Mouse (Mus musculus) neural tube, embryonic 10.5 days (tissue): ENCODE measurements at regions not wholly inside any gene's neighbourhood (a gene's known extent, or its start where the extent isn't known, plus 50 kb on each side); places are given as distances from the start of the nearest gene placed in this dataset.

Experiments
- DNase-seq: peaks from one replicate; pipeline ENCODE4 v3.0.0-alpha.2; 2017; ENCODE audit warnings: low spot score; ENCODE audit errors: extremely low spot score

DNA sequence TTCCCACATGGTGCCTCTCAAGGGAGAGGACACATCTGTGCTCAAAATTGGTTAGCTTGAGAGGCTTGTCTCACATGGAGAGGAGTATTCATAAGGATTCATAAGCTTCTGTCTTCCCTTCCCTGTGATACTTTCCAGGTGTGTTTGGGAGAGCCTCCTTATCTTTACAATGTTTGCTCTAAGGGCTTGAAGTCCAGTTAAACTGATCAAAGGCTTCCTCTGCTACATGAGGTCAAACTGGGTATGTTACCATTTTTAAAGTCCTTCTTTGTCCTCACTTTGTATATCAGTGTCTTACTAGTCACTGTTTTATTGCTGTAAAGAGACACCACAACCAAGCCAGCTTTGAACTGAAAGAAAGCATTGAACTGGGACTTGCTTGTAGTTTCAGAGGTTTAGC lies 98.1 kb upstream of the Mphosph6 start:
- no peak for DNase-seq

DNA sequence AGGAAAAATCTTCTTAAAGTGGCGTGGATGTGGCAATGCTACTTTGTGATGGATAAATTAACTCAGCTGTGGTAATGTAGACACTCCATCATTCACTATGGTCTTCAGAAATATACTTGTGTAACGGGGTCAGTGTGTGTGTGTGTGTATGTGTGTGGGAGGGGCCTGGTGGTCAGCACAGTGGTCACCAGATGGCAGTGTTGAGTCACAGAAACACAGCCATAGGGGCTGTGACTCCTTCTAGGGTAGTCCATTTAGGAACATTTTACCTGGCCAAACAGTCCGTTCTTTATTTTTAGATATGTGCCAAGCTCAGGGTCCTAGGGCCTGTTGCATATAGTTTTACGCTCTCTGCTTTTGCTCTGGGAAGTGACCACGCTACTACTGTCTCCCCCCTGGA lies 96.3 kb upstream of the Mphosph6 start:
- DNase-seq, result peak; percentile 45

DNA sequence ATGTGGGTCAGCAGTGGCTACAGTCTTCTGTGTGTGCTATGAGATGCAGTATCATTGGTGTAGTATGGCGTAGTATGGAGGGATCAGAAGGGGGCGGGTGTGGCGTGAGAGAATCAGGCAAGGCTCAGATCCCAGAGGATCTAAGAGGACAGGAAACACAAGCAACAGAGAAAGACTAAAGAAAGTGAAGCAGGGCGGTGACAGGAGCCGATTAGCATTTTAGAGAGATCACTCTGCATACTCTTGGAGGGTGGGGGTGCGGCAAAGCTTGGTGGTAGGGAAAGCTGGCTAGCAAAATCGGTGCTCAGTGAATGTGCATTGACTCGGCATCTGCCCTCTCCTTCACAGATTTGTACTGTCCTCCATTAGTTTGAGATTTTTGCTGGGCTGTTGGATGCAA lies 93.1 kb upstream of the Mphosph6 start:
- no peak for DNase-seq

DNA sequence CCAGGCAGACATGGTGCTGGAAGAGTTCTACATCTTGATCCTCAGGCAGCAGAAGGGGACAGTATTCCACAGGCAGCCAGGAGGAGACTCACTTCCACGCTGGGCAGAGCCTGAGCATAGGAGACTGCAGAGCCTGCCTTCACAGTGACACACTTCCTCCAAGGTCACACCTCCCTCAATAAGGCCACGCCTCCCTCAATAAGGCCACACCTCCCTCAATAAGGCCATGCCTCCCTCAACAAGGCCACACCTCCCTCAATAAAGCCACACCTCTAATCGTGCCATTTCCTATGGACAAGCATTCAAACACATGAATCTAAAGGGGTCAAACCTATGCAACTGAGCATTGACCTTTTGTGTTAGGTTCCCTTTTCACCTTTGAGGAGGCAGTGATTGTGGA lies 88.5 kb upstream of the Mphosph6 start:
- no peak for DNase-seq

DNA sequence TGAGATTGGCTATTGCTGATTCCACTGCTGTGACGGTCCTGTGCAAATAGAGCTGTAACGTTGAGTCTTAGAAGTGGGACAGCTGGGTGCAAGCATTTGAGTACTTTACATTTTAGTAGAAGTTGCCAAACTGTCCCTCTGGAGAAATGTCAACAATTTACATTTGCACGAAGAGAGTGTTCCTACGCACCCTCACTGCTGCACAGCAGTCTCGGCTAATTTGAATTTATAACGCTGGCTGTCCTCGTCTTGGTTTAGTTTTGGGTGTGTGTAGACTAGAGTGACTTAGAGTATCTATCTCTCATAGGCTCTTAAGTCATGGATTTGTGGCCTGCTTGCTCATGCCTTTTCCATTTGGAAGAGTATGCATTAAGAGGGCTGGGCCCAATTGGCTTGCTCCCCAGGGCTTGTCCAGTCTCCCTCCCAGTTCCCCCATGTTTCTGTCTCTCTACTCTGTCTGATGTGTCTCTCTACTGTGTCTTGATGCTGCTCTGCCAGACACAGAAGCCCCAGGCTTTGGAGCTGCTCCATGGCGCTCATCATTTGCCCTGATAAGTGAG lies 79.8 kb upstream of the Mphosph6 start:
- DNase-seq, result no peak

DNA sequence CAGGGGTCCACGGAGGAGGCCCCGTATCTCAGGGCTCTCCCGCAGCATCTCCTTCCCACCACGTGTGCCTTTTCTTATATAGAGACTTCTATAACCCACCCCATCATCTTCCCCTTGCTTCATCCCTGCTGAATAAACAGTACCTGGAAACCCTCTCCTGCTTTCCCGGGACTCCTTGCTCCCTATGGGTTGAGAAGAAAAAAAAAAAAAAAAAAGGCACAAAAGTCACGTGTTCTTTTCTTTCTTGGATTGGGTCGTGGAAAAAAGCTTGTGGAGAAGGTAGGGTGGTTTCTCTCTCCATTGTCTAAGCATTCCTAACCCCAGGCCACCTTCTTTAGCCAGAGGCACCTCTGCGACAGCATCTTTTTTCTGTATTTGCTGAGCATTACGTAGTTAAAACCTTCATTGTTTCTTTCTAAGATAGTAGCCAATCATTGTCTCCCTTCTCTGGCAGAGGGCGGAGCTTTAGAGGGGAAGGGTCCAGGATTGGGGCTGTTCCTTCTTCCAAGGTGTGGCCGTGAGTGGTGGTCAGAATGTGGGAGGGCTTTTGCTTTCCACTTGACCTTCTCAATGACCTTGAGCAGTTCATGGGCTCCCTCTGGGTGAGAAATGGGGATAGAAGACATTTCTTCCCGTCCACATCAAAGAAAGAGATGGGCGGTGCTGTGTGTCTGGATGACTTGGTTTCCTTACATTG lies 78.7 kb upstream of the Mphosph6 start:
- DNase-seq, result no peak

DNA sequence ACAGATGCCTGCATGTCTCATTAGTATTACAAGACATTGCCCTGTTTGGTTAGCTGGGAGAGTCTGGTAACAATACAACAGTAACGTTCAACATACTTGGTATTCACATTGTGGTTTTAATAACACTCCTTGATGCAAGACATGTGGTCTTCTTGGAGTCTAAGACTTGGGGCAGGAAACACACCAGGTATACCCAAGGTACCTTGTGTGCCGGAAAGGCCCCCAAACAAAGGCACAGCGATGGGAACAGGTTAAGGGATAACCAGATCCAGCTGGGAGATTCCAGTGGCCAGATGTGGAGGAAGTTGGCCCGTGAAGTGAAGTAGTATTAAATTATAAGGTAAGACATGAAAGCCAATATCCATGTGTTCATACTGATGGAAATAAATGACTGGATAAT lies 71.9 kb upstream of the Mphosph6 start:
- no peak for DNase-seq

DNA sequence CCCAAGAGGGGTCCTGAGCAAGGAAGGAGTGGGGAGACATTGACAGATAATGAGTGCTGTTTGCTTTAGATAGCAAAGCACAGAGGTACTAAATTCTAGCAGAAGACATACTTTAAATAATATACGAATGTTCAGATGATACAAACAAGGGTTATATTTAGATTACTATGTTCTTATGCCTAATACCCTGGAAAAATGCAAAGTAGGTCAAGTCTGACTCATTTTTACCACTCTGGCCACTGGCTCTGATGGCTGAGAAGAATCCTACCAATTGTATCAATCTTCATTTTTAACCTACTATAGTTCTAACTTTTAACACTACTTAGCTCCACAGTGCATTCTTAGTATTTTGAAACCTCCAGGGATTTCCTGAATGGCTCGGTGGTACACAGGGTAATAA lies 65.4 kb upstream of the Mphosph6 start:
- DNase-seq, result no peak

DNA sequence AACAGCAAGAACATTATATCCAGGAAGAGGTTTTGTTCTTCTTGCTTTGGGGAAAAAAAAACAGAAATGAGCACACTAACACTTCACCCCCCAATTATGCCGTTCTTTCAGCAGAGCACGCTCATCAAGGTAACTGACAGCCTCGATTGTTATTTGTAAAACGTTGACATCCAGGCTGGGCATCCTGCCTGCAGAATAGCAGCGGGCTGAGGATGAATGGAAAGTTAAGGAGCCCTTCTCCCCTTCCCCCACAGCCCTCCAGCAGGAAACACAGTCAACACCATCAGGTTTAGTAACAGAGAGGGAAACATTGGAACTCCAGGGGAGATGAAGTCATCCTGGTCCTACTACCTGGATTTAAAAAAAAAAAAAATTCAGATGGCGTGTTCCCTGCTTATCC lies 63.3 kb upstream of the Mphosph6 start:
- no peak for DNase-seq

DNA sequence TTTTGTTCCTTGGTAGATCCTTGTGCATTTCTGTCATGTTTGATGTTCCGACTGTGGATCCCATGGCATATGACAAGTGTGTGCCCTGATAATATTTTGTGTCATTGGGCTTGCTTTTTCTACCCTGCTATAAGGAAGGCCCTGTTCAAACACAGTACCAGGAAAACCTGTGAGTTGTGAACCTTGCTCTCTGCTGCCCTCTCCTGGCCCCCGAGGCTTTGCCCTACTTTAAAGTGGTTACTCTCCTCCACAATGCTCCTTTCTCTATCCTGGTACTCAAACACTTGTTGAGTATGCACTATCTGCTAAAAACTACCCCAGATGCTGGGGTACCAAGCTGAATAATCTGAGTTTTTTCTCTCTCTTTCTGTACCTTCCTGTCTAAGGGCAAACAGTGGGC lies 62.1 kb upstream of the Mphosph6 start:
- peak; percentile 73 for DNase-seq

DNA sequence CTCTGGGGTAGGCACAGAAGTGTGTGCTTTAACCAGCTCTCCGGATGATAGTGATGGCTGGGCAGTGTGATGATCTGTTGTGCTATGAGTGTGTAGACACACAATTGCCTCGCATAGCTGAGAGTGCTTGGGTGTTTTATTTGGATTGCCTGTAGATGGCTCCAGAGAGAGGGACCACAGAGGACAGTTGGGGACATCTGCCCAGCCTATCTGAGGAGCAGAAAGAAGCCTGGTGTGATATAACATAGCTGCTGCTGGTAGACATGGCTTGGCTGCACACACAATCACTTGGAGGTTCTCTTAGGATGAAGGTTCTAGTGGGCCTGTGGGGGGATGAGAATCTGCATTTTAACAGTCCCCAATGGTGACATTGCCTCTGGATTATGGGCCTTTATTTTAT lies 60.6 kb upstream of the Mphosph6 start:
- DNase-seq, result no peak

DNA sequence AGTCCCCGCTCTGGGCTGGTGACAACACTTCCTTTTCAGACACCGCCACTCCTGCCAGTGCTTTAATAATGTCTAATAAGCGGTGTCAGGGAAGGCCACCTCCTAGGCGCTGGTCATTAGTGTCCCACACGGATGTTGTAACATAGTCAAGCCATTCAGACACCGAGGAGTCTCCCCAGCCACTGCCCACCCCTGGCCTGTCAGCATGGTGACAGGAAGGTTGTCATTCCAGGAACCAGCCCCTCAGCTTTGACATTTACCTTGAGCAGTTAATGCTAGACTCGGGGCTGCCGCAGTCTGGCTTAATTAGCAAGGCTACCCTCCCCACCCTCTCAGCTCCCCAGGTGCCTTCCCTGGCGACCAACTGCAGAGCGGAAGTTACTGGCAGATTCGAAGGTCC lies 58.0 kb upstream of the Mphosph6 start:
- no peak for DNase-seq

DNA sequence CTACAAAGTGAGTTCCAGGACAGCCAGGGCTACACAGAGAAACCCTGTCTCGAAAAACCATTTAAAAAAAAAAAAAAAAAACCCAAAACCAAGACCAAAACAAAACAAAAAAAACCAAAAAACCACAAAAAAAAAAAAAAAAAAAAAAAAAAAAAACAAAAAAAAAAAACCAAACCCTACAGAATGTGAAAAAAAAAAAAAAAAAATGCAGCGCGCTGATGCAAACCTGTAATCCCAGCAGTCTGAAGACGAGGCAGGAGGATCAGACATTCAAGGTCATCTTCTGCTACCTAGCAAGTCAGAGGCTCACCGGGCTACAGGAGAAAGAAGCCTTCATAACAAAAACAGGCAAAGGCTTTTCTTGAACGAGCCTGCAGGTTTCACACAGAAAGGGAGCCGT lies 57.4 kb upstream of the Mphosph6 start:
- no peak for DNase-seq

DNA sequence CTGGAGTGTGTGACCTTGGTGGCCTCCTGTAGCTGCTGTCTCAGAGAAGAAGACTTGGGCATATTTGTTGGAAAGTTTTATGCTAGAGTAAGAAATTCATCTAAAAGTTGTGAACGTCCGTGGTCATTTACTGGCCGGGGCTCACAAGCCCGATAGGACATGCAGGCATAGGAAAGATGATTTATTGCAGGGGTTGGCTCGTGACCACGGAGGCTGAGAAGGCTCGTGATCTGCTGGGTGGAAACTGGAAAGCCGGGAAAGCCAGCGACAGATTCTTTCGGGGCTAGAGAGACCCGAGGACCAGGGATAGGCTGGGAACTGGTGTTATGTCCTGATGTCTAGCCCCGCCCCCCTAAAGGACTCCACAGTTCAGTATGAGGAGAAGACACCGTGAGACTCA lies 54.4 kb upstream of the Mphosph6 start:
- no peak for DNase-seq

DNA sequence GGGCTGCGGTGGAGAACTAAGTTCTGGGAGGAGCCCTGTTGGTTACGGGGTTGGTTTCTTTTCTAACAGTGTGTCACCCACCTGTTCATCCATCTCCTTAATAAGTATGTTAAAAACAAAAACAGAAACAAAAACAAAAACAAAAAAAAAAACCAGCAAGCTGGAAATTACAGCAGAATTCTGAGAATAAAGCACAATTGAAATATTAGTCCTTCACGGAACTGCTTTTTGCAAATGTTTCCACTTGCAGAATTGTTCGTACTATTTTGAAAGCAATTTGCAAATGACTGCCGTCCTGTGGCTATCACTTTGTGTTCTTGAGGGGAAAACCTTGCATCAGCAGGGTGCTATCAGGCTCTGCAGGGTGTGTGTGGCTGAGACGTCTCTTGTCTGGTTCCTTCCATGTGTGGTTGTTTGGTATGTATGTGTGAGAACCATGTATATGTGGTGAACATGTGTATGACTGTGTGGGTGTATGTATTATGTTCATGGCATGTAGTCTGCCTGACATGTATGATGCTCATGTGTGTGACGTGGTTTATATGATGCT lies 53.3 kb upstream of the Mphosph6 start:
- no peak for DNase-seq

DNA sequence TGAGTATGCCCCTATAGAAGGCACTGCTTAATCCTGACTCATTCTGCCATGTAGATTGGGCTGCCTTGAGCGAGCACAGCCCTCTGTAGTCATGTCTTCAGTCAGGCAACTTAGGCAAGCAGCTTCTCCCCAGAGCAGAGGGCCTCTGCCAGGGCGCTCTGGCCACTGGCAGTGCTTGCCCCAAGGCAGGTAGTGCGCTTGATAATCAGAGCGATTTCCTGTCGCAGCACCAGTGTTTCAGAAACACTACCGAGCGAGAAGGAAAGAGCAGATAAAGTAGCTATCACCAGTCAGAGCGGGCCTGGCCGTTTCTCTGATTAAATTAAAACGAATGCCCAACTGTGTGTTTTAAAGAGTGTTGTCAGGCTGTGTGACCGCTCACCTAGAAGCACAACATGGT lies 52.6 kb upstream of the Mphosph6 start:
- no peak for DNase-seq

DNA sequence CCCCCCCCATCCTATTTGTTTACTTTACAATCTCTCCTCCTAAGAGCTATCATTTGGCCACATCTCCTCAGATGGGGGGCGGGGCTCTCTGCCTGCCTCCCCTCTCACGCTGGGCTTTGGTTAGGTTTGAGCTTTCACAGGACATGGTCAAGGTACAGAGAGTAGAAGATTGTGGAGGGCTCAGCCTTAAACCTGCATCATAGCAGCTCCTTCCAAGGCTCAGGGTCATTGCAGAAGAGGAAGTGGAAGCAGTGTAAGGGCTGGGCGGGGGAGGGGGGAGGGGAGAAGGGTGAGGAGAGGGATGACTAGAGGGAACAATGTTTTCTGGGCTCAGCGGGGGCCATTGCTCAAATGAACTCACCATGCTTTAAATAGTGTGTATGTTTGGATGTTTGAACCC lies 51.7 kb upstream of the Mphosph6 start:
- DNase-seq, result no peak

DNA sequence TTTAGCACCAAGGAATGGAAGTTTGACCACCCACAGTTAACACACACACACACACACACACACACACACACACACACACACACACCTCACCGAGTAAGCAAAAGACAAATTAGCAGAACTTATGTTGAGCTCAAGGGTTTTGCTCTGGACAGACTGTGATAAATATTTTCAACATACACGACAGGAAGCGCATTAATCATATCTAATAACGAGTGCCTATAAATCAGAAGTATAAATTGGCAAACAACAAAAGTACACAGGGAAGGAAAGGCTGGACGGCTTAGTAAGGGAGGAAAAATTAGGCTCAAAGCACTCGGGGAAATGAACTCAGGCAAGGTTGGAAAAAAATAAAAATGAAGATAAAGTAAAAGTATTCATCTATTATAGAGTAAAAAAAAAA lies 50.8 kb upstream of the Mphosph6 start:
- DNase-seq, result no peak
